In genomic region chr12:108928249-108928648, GRCm38 (mm10) we compare ENCODE assay signal across 15 mouse cellular contexts.
"Had no signal": no experiment of that assay in that cellular context is flagged by ENCODE, and none has a peak within 500 bp of the region (broad histone marks: within the 10 kb centered on the region; RNA-seq: fewer than 3 reads in every experiment).

No protein-coding gene starts in this region.

- H3K9ac ChIP-seq: limb, embryonic 12.5 days; lung, embryonic 14.5 days; midbrain, embryonic 15.5 days had no signal

- H3K4me3 ChIP-seq: limb, embryonic 12.5 days; megakaryocyte, embryonic 14.5 days; midbrain, embryonic 15.5 days had no signal

- ATAC-seq: intestine, postnatal 0 days; midbrain, embryonic 15.5 days had no signal

- H3K4me2 ChIP-seq: limb, embryonic 12.5 days; lung, embryonic 14.5 days; midbrain, embryonic 11.5 days; midbrain, embryonic 15.5 days had no signal

- H3K27ac ChIP-seq: kidney, postnatal 0 days; limb, embryonic 12.5 days; macrophage; midbrain, embryonic 15.5 days had no signal

- H3K36me3 ChIP-seq: limb, embryonic 12.5 days; midbrain, embryonic 15.5 days had no signal

- H3K27me3 ChIP-seq: megakaryocyte, embryonic 14.5 days; midbrain, embryonic 15.5 days had no signal

- DNase-seq: kidney, adult 8-10 months; kidney, postnatal 36 days; layer of hippocampus, adult 9-11 months; lung, embryonic 14.5 days; lung, postnatal 14 days; right cerebral cortex, adult 18-20 months; right cerebral cortex, postnatal 25 days; thymus, postnatal 36 days had no signal

- H3K9me3 ChIP-seq: limb, embryonic 12.5 days; megakaryocyte, embryonic 14.5 days; midbrain, embryonic 15.5 days had no signal
